Mouse (Mus musculus) megakaryocyte, adult 5-6 weeks (primary cell): ENCODE data around the gene Cxcr5. TPM values are rescaled to one million over a fixed set of nuclear protein-coding genes. Genes with fewer than 3 reads are reported as not detected.

Experiments
- ATAC-seq: 2 replicates; pipeline ENCODE4 v1.8.0; 2016; ENCODE audit warnings: mild to moderate bottlenecking, inconsistent platforms; ENCODE audit not compliant: poor library complexity, severe bottlenecking
- total RNA-seq, 2 experiments: library from RNA; stranded (forward) in 1 of 2; stranded (reverse) in 1 of 2; fragments of 153-499, 151-499 nt in 1 of 2; fragments of 221-1000, 200-1000 nt in 1 of 2; gene quantifications; 2 replicates each; pipeline versions ENCODE4 v1.2.3 to v1.2.4; 2015 to 2017

The Cxcr5 gene
- total RNA-seq, 2 experiments from 2014 or later, result not detected

GRCm38 (mm10) chr9:44539816-44540421, 21.8 kb downstream of the Cxcr5 start:
- no peak for ATAC-seq

GRCm38 (mm10) chr9:44537625-44538301, 23.9 kb downstream of the Cxcr5 start:
- peak; percentile 76 for ATAC-seq

GRCm38 (mm10) chr9:44532991-44533580, 28.6 kb downstream of the Cxcr5 start:
- ATAC-seq, result 0 out of 2 replicates have a peak, but pooled peaks have one; percentile 5

GRCm38 (mm10) chr9:44528340-44528739, 33.3 kb downstream of the Cxcr5 start:
- ATAC-seq, result no peak

- ATAC-seq, result no peak
Observed at GRCm38 (mm10) chr9:44526337-44527112, 35.2 kb downstream of the Cxcr5 start.

GRCm38 (mm10) chr9:44525589-44525988, 36.1 kb downstream of the Cxcr5 start:
- no peak for ATAC-seq

GRCm38 (mm10) chr9:44525001-44525400, 36.7 kb downstream of the Cxcr5 start:
- ATAC-seq, result no peak

- no peak for ATAC-seq
Observed at GRCm38 (mm10) chr9:44524235-44524826, 37.3 kb downstream of the Cxcr5 start.

- no peak for ATAC-seq
Observed at GRCm38 (mm10) chr9:44523686-44524085, 38.0 kb downstream of the Cxcr5 start.

- ATAC-seq, result peak; percentile 66
Observed at GRCm38 (mm10) chr9:44521927-44522326, 39.8 kb downstream of the Cxcr5 start.

- no peak for ATAC-seq
Observed at GRCm38 (mm10) chr9:44518068-44518467, 43.6 kb downstream of the Cxcr5 start.

- no peak for ATAC-seq
Observed at GRCm38 (mm10) chr9:44517368-44517767, 44.3 kb downstream of the Cxcr5 start.

- ATAC-seq, result no peak
Observed at GRCm38 (mm10) chr9:44515891-44516290, 45.8 kb downstream of the Cxcr5 start.

GRCm38 (mm10) chr9:44515131-44515751, 46.4 kb downstream of the Cxcr5 start:
- ATAC-seq, result peak; percentile 67

- no peak for ATAC-seq
Observed at GRCm38 (mm10) chr9:44514147-44514546, 47.5 kb downstream of the Cxcr5 start.

GRCm38 (mm10) chr9:44513610-44514009, 48.1 kb downstream of the Cxcr5 start:
- no peak for ATAC-seq

- no peak for ATAC-seq
Observed at GRCm38 (mm10) chr9:44513121-44513520, 48.6 kb downstream of the Cxcr5 start.

GRCm38 (mm10) chr9:44512717-44513003, 49.0 kb downstream of the Cxcr5 start:
- ATAC-seq, result no peak

GRCm38 (mm10) chr9:44511935-44512716, 49.6 kb downstream of the Cxcr5 start:
- no peak for ATAC-seq
